Mouse (Mus musculus): ENCODE measurements around the gene Rccd1.

The Rccd1 gene

DNA sequence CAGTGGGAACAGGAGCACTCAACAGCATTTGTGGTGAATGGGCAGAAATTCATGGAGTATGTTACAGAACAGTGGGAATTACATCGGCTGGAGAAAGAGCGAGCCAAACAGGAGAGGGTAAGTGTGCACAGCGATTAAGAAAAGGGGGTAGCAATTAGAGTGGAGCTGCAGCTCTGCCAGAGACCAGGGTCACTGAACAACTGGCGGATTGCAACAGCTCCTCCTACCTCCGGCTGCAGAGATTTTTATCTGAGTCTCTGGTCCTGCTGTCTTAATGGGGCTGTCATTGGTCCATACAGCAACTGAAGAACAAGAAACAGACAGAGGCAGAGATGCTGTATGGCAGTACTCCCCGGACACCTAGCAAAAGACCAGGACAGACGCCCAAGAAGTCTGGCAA is 13.5 kb downstream of the Rccd1 start:
- CTCF ChIA-PET, result no interaction called here

DNA sequence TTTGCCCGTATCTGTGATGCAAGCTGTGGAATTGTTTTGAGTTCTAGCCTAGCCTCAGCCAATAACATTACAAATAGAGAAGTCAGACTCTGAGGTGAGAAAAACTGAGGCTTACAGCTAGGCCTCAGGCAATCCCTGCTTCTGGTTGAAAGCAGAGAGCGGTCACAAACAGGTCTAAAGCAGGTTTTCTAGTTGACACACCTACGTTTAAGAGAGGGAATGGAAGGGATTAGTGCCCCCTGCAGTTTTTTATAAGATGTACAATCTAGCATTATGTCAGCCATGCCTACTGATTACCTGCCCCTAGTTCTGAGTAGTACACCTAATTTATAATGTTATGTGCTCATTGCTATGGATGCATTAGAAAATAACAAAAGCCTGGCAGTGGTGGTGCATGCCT is 16.5 kb downstream of the Rccd1 start:
- CTCF ChIA-PET, result interaction anchor here (0.7 kb wide), 1 partner anchor 355 kb away, joined by 3 read pairs; no protein-coding TSS in a partner anchor

DNA sequence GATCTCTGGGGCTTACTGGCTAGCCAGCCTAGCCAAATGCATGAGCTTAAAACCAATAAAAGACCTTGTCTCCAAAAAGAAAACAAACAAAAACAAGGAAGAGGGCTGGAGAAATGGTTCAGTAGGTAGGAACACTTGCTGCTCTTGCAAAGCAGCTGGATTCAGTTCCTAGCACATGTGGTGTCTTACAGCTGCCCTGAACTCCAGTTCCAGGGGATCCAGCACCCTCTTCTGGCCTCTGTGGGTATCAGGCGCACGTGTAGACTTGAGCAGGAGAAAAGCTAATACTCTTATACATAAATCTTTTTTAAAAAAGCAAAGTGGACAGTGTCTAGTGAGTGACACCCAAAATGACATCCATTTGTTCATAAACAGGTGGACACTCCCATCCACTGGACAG is 22.7 kb downstream of the Rccd1 start:
- CTCF ChIA-PET, result interaction anchor here (0.6 kb wide), 1 partner anchor 159 kb away, joined by 6 read pairs; no protein-coding TSS in a partner anchor

DNA sequence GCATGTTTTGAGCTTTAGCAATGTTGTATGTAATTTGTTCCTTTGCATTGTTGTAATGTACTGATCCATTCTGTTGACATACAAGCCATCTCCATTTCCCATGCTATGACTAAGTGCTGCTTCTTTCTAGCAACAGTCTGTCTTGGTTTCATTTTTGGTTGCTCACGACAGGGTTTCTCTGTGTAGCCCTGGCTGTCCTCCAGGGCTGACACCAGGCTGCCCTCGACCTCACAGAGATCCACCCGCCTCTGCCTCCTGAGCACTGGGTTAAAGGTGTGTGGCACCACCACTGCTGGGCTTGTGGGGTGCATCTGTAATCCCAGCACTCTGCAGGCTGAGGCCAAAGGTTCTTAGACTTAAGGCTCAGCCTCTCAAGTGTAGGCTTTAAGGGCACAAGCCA is 24.7 kb downstream of the Rccd1 start:
- CTCF ChIA-PET, result no interaction called here

DNA sequence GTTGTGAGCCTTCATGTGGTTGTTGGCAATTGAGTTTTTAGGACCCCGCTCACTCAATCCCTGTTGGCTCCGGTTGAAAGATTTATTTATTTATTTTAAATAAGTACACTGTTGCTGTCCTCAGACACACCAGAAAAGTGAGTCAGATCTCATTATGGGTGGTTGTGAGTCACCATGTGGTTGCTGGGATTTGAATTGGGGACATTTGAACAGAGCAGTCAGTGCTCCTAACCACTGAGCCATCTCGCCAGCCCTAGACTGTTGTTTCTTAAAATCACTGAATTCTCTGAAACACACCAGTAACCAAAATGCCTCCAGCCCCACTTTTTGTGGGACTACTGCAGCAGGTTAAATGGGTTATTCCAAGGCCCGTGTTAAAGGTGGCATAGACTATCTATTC is 25.5 kb downstream of the Rccd1 start:
- CTCF ChIA-PET, result no interaction called here

DNA sequence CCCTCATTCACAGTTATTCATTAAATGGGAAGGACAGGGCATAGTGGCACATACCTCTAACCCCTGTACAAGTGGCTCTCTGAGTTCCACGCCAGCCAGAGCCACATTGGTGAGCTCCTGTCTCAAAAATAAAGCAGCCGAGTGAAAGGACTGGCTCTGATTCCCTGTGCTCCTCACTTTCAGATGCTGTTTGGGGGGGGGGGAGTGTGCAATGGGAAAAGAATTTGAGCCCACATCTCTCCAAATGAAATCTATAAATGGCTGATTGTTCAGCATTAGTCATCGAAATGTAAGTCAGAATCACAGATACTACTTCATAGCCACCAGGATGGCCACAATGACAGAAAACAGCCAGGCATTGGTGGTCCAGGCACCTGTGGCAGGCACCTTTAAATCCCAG is 27.2 kb downstream of the Rccd1 start:
- CTCF ChIA-PET, result no interaction called here

DNA sequence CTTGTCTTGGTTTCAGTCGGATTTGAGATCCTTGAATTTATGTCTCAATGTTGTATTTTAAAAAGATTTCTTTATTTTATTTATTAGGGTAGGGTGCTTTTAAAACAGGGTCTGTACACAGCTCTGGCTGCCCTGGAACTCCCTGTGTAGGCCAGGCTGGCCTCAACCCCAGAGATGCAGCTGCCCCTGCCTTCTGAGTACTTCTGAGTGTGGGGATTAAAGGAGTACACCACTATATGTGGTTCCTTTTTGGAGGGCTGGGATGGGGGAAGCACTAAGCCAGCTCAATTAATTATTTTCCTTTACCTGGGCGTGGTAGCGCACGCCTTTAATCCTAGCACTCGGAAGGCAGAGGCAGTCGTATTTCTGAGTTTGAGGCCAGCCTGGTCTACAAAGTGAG is 27.8 kb downstream of the Rccd1 start:
- CTCF ChIA-PET, result no interaction called here

DNA sequence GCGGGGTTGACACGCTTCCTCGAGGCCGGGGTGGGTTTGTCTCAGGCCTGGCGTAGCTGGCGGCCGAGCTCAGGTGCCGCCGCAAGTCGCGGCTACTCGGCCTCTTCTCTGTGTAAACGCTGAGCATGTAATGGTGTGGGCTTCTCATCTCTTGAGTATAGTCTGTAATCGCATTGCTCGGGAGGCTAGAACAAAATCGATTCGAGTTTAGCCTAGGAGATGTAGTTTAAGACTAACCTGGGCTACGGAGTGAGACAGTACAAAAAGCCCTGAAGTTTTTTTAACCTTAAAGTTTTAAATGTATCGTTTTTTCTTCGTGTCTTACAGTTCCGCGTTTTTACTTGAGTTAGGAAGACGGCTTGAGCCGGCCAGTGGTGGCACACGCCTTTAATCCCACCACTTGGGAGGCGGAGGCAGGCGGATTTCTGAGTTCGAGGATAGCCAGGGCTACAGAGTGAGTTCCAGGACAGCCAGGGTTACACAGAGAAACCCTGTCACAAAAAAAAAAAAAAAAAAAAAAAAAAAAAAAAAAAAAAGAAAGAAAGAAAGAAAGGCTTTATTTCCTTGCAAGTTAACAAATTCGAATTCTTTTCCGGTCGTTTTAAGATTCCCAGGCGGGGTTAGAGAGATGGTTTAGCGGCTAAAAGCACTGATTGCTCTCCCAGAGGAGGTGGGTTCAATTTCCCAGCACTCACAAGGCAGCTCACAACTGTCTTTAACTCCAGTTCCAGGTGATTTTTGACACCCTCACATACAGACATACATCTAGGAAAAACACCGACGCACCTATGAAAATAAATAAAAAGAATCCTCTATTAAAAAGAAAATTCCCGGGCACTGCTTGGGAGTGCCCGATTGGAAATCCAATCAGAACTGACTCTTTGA is 29.2 kb downstream of the Rccd1 start:
- CTCF ChIA-PET, result interaction anchor here (1.1 kb wide), 1 partner anchor 139 kb away, joined by 4 read pairs; no protein-coding TSS in a partner anchor

DNA sequence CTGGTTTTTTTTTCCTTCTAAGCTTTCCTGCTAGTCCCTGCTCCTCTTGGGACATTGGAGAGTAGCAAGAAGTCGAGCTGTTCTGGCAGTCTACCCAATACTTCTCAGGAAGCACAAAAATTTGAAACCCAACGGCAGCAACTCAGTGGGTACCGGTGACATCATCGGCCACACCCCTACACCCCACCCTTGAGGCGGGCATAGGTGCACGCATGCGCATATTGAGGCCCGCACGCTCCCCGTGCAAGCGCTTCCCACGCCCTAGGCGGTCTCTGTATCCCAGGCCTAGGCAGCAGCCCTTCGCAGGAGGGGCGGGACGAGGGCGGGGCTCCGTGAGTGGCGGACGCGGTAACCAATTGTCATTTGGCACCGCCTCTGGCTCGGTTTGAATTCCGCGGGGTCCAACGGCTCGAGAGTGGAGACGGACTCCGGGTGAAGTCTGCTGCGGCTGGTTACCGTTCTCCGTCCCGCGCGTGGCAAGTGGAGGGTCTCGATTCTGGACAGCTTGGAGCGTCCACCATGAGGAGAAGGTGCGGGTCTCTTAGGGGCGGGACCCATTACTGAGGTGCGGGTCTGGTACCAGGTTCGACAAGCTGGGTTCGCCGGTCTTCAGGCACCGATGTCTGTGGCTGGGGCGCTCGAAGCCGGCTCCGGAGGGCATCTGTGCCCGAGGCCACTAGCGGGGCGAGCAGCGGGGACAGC is 30.0 kb downstream of the Rccd1 start, which contains the start of gene Prc1:
Gene Prc1 (plus strand): TSS at position 389 of the 702 bp plus-strand sequence.
- CTCF ChIA-PET, result interaction anchor here (1.1 to 1.4 kb wide), 2 partner anchors 34 to 138 kb away, joined by 4 to 6 read pairs; no protein-coding TSS in a partner anchor

DNA sequence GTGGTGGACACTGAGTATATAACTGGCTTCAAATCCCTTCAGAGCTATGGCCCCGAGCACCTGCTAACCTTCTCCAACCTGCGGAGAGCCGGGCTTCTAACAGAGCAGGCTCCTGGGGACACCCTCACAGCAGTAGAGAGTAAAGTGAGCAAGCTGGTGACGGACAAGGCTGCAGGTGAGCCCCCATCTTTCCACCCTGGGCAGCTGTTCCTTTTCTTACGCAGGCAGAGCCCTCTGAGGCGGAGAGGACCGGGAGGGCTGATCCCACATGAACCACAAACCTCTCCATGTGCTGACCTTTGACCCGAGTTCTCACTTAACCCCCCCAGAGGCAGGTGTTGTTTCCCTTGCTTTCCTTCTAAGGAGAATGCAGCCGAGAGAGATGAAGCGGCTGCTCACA is 36.5 kb downstream of the Rccd1 start:
- CTCF ChIA-PET, result no interaction called here

DNA sequence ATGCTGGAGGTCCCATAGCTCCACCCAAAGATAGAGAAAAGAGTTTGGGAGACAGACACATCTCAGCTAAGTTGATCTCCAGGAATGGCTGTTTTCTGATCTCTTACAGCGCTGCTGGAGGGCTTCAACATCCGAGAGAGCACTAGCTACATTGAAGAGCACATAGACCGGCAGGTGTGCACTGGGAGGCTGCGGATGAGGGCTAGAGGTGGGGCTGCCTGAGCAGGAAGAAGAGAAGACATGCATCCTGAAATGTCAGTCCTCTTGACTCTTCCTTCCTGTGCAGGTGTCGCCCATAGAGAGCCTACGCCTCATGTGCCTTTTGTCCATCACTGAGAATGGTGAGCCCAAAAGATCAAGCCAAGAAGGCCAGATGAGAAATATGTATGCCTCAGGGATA is 38.5 kb downstream of the Rccd1 start:
- CTCF ChIA-PET, result interaction anchor here (0.7 to 0.8 kb wide), 2 partner anchors 38 to 52 kb away, joined by 3 to 6 read pairs; no protein-coding TSS in a partner anchor

DNA sequence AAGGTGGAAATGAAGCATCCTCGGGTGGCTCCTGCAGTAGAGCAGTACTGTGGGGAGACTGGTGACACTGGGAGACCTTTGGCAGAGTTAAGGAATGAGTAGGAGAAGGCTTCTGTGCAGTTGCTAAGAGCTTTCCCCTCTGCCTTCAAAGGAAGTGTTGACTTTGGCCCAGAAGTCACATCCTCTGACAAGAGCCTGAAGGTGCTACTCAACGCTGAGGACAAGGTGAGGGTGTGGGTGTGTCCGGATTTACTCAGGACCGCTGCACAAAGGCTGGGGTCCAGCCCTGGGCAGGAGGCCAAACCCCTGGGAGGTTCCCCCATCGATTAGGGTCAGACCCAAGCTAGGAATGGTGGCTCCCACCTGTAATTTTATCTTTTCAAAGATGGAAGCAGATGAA is 39.9 kb downstream of the Rccd1 start:
- CTCF ChIA-PET, result interaction anchor here (0.5 kb wide), 1 partner anchor 55 kb away, joined by 3 read pairs; no protein-coding TSS in a partner anchor

DNA sequence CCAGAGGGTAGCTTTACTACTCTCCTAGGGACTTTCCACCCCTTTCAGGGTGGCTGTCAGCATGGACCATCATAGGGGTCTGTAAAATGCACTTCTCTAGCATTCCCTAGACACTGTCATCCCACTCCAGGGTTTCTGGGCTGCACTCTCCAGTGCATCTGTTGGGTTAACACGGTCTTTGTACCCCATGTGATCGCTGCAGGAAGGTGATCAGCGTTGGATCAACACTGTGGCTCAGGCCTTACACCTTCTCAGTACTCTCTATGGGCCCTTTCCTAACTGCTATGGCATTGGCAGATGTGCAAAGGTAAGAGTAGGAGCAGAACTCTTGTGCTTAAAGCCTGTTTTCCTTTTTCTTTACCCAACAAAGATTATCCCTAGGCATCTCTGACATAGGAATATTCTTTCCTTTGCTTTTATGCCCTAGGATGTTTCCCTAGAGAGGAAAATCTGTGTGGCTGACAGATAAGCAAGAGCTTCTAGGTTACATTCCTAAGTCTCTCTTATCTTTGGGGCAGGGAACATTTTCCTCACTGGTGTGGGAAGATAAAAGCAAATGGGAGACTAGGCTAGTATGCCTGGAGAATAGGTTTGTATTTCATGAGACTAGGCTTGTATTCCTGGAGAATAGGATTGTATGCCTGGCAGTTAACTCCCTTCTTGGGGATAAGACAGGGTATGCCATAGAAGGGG is 40.9 kb downstream of the Rccd1 start:
- CTCF ChIA-PET, result no interaction called here

DNA sequence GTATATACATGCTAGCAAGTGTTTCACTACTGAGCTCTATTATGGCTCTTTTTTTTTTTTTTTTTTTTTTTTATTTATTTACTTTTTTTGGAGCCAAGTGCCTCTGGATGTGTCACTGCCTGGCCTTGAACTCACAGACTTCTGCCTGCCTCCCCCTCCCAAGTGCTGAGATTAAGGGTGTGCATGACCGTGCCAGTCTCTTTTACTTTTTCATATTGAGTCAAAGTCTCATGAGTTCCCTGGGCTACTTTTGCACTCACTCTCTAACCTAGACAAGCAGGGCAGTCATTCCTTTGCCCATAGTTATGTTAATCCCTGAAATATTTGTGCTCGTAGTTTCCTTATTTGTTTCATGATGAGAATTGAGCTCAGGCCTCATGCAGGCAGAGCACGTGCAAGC is 42.6 kb downstream of the Rccd1 start:
- CTCF ChIA-PET, result interaction anchor here (0.6 to 0.9 kb wide), 5 partner anchors 20 to 141 kb away, joined by 3 to 23 read pairs (median 6); no protein-coding TSS in a partner anchor

DNA sequence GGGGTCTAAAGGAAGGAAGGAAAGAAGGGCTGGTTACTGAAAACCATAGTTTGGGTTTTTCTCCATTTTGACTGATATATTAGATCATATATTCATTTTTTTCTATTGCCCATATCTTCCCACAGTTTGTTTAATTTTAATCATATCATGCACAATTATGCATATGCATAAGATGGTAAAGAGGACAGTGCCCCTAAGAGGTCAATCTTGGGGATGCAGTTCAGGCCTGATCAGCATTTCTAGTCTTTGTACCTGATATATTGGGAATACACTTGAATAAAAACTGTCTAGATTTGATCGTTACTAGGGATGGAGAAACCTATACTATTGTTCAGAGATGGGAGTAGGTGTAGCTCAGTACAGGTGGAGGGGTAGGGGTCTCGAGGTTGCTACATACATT is 43.3 kb downstream of the Rccd1 start:
- CTCF ChIA-PET, result interaction anchor here (0.6 to 0.9 kb wide), 4 partner anchors 19 to 140 kb away, joined by 3 to 9 read pairs (median 6); no protein-coding TSS in a partner anchor

DNA sequence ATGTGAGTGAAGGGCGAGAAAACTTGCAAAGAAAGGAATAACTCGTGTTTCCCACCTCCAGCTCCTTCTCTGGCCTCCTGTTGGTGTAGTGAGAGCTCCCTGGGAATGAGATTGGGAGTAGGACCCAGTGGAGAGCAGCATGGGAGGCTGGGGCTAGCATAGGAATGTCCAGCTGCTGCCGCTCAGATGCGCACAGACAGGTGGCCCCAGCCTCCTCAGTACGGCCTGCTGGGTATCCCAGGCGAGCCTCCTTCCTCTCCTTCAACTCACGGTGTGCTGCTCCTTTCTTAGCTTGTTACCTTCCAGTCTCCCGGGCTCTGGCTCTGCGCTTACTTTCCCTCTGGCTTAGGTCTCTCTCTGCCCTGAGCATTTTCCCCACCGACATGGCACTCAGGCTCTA is 44.2 kb downstream of the Rccd1 start:
- CTCF ChIA-PET, result interaction anchor here (0.8 kb wide), 1 partner anchor 247 kb away, joined by 3 read pairs; no protein-coding TSS in a partner anchor

DNA sequence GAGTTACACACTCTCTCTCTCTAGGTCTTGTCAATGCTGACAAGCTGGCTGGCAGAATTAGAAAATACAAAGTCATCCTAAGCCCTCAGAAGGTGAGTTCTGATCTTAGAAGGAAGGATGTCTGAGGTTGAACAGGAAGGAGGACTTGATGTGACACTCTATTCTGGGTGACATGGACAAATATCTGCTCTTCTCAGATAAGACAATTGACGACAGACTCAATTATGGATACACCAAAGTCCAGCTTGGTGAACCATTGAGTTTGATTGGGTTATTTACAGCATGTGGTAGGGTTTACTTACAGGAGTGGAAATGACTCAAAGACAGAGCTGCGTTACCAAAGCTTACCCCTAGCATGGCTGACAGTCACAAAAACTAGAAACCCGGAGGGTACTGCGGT is 47.9 kb downstream of the Rccd1 start:
- CTCF ChIA-PET, result no interaction called here

DNA sequence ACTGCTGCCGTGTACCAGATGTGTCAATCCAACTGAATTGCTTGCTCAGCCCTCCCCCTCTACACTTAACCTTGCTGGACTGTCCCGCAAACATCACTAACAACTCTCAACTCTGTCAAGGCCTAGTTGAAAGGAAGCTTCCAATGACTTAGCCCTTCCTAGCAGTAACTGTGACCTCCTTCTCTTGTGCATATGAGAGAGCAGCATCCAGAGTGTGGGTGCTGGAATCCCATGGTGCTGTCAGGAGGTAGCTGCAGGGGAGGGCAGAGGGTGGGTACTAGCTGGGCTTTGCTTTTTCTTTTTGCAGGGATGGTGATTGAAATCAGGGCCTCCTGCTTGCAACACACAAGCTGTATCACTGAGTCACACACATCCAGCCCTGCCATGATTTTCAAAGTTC is 50.8 kb downstream of the Rccd1 start:
- CTCF ChIA-PET, result interaction anchor here (0.6 kb wide), 1 partner anchor 51 kb away, joined by 10 read pairs; the partner anchor contains the start of gene Rccd1

DNA sequence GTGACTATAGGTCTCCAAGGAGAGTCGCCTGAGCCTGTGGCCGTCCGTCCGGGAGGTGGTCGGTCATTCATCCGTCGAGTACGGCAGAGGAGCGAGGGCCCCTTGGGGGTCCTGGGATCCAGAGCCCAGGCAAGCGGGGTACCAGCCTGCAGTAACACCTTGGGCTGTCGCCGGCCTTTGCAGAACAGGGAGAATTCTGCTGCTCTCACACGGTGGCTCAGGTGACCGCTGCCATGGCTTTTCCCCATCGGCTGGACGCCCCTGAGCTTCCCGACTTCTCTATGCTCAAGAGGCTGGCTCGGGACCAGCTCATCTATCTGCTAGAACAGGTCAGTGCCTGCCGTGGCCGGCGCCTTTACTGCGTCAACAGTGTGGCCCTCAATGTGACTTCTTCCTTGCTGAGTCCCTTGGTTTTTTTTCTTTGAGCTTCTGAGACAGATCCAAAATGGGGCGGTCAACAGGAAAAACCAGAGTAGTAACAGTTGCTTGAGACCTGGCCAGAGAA is 54.5 kb downstream of the Rccd1 start:
- CTCF ChIA-PET, result interaction anchor here (0.7 kb wide), 1 partner anchor 217 kb away, joined by 4 read pairs; no protein-coding TSS in a partner anchor

DNA sequence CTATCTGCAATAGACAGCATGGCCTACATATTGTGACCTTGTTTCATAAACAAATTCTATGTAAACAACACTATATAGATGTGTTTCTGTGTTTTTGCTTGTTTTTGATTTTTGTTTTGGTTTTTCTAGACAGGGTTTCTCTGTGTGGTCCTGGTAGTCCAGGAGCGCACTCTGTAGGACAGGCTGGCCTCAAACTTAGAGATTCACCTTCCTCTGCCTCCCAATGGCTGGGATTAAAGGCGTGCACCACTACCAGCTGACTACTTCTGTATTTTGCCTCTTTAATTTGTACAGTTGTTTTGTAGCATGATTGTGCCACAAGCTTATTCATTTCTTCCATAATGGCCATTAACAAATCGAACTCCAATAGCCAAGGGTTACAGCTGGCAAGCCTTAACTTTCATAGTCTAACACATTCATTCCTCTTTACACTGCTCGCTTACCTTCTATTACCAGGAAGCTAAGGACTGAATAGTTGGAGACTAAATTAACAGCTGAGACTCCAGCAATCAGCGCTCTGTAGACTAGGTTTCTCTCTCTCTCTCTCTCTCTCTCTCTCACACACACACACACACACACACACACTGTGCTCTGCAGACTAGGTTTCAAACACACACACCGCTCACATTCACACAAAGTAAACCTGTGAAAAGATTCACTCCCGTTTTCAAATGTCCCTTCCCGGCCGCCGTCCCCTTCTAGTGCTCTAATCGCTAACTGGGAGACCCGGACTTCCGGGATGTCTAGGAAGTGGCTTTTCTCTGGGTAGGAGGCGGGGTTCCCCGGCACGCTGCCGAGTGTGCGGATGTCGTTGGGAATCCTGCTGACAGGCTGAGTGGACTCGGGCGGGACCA is 55.1 kb downstream of the Rccd1 start, which contains the start of gene Vps33b:
Gene Vps33b (plus strand): TSS at position 753 of the 854 bp plus-strand sequence.
- CTCF ChIA-PET, result interaction anchor here (0.6 to 0.7 kb wide), 3 partner anchors 26 to 218 kb away, joined by 3 to 4 read pairs (median 3); no protein-coding TSS in a partner anchor

Data from spleen, embryonic (tissue).